Mouse (Mus musculus) heart, embryonic 14.5 days (tissue): Measurements from ENCODE around the gene Krtap6-1. TPM values are rescaled to one million over a fixed set of nuclear protein-coding genes. Genes with fewer than 3 reads are reported as not detected.
"Not testable (repeated sequence)": the region's sequence is repeated elsewhere in the genome, so short reads cannot be mapped to it uniquely, and the experiment has no call there.

Experiments
- ATAC-seq: fragments of 200-750 bp; cut with Nextera tagmentation; 2 replicates; pipeline ENCODE4 v1.8.0; 2017; ENCODE audit warnings: low read depth, moderate TSS enrichment; ENCODE audit not compliant: insufficient number of reproducible peaks, insufficient read depth, low FRiP score
- H3K27ac ChIP-seq, 2 experiments: fragments of 200-500 bp in 1 of 2; fragments of 300-500 bp in 1 of 2; sonication (generic) in 1 of 2; replicated peaks in 1 of 2; 2 replicates each; pipeline ENCODE4 v1.5.1; 2012 to 2014; ENCODE audit warnings: low read depth in 2 of 2, low read length in 2 of 2, control low read depth in 1 of 2, mild to moderate bottlenecking in 1 of 2, mixed read lengths in 1 of 2; ENCODE audit not compliant: control insufficient read depth in 1 of 2, insufficient read depth in 1 of 2
- H3K27me3 ChIP-seq: fragments of 300-500 bp; sonication (generic); 2 replicates; pipeline ENCODE4 v1.6.1; 2014; ENCODE audit warnings: mild to moderate bottlenecking, low read length, control low read depth; ENCODE audit not compliant: control insufficient read depth, insufficient read depth
- H3K36me3 ChIP-seq: fragments of 300-500 bp; sonication (generic); 2 replicates; pipeline ENCODE4 v1.6.1; 2014; ENCODE audit warnings: mild to moderate bottlenecking, control low read depth, low read length, mixed read lengths; ENCODE audit not compliant: control insufficient read depth, insufficient read depth
- H3K4me1 ChIP-seq, 2 experiments: fragments of 200-500 bp in 1 of 2; fragments of 300-500 bp in 1 of 2; sonication (generic) in 1 of 2; 2 replicates each; pipeline ENCODE4 v1.6.1; 2012 to 2014; ENCODE audit warnings: low read length in 2 of 2, control low read depth in 1 of 2, mixed read lengths in 1 of 2; ENCODE audit not compliant: control insufficient read depth in 2 of 2, insufficient read depth in 2 of 2
- H3K4me2 ChIP-seq: fragments of 300-500 bp; sonication (generic); 2 replicates; pipeline ENCODE4 v1.6.1; 2014; ENCODE audit warnings: mild to moderate bottlenecking, low read length
- H3K4me3 ChIP-seq, 2 experiments: fragments of 200-500 bp in 1 of 2; fragments of 300-500 bp in 1 of 2; sonication (generic) in 1 of 2; 2 replicates each; pipeline ENCODE4 v1.5.1; 2012 to 2014; ENCODE audit warnings: low read length in 2 of 2, mild to moderate bottlenecking in 2 of 2, control low read depth in 1 of 2, low read depth in 1 of 2, moderate library complexity in 1 of 2; ENCODE audit not compliant: control insufficient read depth in 1 of 2, insufficient read depth in 1 of 2
- H3K9ac ChIP-seq: fragments of 300-500 bp; sonication (generic); 2 replicates; pipeline ENCODE4 v1.6.1; 2014; ENCODE audit warnings: mild to moderate bottlenecking, low read length
- H3K9me3 ChIP-seq: fragments of 300-500 bp; sonication (generic); 2 replicates; pipeline ENCODE4 v1.6.1; 2016; ENCODE audit warnings: low read length, control low read depth; ENCODE audit not compliant: control insufficient read depth
- WGBS: fragments of 180-500 bp; shearing (Covaris S2); extraction: QIAGEN DNeasy Blood & Tissue Kit; methylation state at CpG from one replicate; pipeline ENCODE4 v1.1.7; 2014; 5-methylcytosine and 5-hydroxymethylcytosine counted together
- polyA plus RNA-seq: library from polyadenylated mRNA; unstranded; fragments of >200 nt; fragmentation: Nextera tagmentation; extraction: Ambion mirVana; gene quantifications from 2 replicates; pipeline ENCODE4 v1.2.1, GENCODE M21; 2014

Krtap6-1 gene
- polyA plus RNA-seq, result not detected in 2 replicates

DNA sequence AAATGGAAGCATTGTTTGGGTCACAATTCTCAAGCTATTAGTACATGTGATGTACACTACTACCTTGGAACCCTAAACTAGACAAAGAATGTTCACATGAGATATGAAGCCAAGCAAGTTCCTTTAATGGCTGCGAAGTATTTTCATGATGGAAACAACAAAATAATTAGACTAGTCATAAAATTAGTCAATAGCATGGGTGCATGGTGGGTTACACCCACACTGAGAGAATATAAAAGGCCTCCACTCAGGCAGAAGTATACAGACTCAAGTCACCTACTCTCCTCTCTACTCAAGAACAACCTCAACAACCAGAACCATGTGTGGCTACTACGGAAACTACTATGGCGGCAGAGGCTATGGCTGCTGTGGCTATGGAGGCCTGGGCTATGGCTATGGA, at the start of gene Krtap6-1:
Gene Krtap6-1, plus strand, starts transcription at position 301 of the 400 bp plus-strand sequence.
- not testable (repeated sequence) for H3K4me1 ChIP-seq, H3K27ac ChIP-seq, H3K9ac ChIP-seq, H3K27me3 ChIP-seq, H3K4me2 ChIP-seq, ATAC-seq, H3K36me3 ChIP-seq, H3K9me3 ChIP-seq, H3K4me3 ChIP-seq
- 86% methylated on average over 3 of the region's 3 CpGs for WGBS

DNA sequence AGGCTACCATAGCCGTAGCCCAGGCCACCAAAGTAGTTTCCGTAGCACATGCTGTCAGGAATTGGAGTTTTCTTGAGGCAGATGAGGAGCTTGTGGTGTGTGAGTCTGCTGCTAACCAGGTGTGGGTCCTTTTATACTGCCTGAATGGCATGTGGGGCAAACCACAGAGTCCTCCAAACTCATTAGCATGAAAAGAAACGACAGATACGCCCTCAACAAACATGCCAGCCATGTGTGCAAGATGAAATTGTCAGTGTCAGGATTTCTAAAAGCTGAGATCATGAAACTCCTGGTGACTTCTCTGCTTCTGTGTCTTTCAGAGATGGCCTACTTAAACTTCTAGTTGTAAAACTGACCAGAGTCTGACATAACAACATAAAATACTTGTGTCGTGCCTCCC, 20.8 kb upstream of the Krtap6-1 start, which contains the start of gene Krtap22-2:
Gene Krtap22-2, minus strand, starts transcription at position 101 of the 400 bp plus-strand sequence.
- Histone ChIP-seq H3K4me1 (no peaks in the 10 kb centered on the region), H3K4me3 (no peak within 1 kb of the TSS), H3K27ac (no peak within 1 kb of the TSS), H3K36me3 (no peaks in the 10 kb centered on the region), H3K4me2 (no peak within 1 kb of the TSS), H3K27me3 (no peaks in the 10 kb centered on the region), H3K9me3 (no peaks in the 10 kb centered on the region), H3K9ac (no peak within 1 kb of the TSS)
- no peak for ATAC-seq
- 68% methylated on average over 5 of the region's 5 CpGs for WGBS

DNA sequence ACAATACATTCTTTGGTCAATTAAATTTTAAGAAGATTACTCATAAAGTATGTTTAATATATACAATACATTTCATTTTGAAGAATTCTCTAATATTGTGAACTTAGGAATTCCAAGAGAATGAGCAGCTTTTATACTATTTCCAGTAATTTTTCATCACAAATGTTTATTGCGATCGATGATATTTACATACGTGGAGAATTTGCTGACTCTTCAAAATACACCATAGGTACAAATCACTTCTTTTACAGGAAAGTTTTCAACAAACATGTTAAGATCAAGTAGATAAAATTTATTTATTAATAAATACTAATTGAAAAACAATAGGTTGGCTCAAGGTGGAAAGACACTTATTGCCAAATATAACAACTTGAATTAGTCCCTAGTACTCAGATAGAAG, 17.5 kb upstream of the Krtap6-1 start:
- ATAC-seq, result no peak

DNA sequence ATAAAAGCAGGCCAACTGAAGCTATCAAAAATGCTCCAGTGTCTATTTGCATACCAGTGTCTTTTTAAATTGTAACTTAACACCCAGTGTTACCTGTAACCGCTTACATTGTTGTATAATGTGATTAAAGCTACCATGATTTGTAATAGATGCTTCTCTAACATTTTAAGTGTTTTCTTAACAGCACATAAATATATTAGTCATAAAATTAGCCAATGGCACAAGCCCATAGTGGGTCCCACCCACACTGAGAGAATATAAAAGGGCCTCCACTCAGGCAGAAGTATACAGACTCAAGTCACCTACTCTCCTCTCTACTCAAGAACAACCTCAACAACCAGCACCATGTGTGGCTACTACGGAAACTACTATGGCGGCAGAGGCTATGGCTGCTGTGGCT, 16.5 kb upstream of the Krtap6-1 start, which contains the start of gene Gm10229:
Gene Gm10229, plus strand, starts transcription at position 301 of the 400 bp plus-strand sequence.
- not testable (repeated sequence) for H3K9ac ChIP-seq, H3K4me1 ChIP-seq, H3K36me3 ChIP-seq, H3K9me3 ChIP-seq, H3K4me2 ChIP-seq, H3K4me3 ChIP-seq, ATAC-seq, H3K27me3 ChIP-seq, H3K27ac ChIP-seq
- 74% methylated on average over 1 of the region's 3 CpGs for WGBS

More for the DNA sequence above, 17.5 kb upstream of the Krtap6-1 start:
- WGBS, result 93% methylated on average over 3 of the region's 3 CpGs
- no peaks in the 10 kb centered on the region for H3K4me1 ChIP-seq
- H3K27me3 ChIP-seq, result no peaks in the 10 kb centered on the region
- H3K9me3 ChIP-seq, result no peaks in the 10 kb centered on the region
- H3K27ac ChIP-seq, result no peak overlapping the region
- H3K4me2 ChIP-seq, result no peak overlapping the region
- H3K36me3 ChIP-seq, result no peaks in the 10 kb centered on the region
- H3K9ac ChIP-seq, result no peak overlapping the region
- no peak overlapping the region for H3K4me3 ChIP-seq

DNA sequence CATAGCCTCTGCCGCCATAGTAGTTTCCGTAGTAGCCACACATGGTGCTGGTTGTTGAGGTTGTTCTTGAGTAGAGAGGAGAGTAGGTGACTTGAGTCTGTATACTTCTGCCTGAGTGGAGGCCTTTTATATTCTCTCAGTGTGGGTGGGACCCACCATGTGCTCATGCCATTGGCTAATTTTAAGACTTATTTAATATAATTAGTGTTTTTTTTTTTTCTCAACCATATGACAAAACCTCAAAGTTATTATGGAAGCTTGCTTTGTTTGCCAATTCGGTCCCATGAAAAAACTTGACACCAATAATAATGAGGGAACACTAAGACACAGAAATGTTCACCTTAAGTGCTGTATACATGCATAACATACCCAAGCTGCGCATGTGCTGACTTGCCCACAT, 9.9 kb downstream of the Krtap6-1 start, which contains the start of gene Gm10228:
Gene Gm10228, minus strand, starts transcription at position 101 of the 400 bp plus-strand sequence.
- H3K36me3 ChIP-seq, H3K4me2 ChIP-seq, ATAC-seq, H3K9ac ChIP-seq, H3K4me1 ChIP-seq, H3K27me3 ChIP-seq, H3K9me3 ChIP-seq, H3K27ac ChIP-seq, H3K4me3 ChIP-seq: not testable (repeated sequence)
- WGBS, result 68% methylated on average over 2 of the region's 4 CpGs

DNA sequence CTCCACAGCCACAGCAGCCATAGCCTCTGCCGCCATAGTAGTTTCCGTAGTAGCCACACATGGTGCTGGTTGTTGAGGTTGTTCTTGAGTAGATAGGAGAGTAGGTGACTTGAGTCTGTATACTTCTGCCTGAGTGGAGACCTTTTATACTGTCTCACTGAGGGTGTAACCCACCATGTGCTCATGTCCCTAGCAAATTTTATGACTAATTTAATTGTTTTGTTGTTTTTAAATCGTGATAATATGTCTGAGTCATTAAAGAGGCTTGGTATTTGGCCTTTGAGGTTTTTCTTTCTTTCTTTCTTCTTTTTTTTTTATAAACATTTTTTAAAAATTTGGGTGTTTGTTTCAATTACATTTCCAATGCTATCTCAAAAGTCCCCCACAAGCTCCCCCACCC, 16.3 kb downstream of the Krtap6-1 start, which contains the start of gene Krtap6-5:
Gene Krtap6-5, minus strand, starts transcription at position 101 of the 400 bp plus-strand sequence.
- Histone ChIP-seq H3K9ac (no peak within 1 kb of the TSS), H3K27me3 (no peaks in the 10 kb centered on the region), H3K36me3 (no peaks in the 10 kb centered on the region), H3K4me3 (no peak within 1 kb of the TSS), H3K9me3 (no peaks in the 10 kb centered on the region), H3K4me1 (no peaks in the 10 kb centered on the region), H3K27ac (no peak within 1 kb of the TSS), H3K4me2 (no peak within 1 kb of the TSS)
- ATAC-seq, result no peak
- WGBS, result 77% methylated on average over 3 of the region's 3 CpGs

DNA sequence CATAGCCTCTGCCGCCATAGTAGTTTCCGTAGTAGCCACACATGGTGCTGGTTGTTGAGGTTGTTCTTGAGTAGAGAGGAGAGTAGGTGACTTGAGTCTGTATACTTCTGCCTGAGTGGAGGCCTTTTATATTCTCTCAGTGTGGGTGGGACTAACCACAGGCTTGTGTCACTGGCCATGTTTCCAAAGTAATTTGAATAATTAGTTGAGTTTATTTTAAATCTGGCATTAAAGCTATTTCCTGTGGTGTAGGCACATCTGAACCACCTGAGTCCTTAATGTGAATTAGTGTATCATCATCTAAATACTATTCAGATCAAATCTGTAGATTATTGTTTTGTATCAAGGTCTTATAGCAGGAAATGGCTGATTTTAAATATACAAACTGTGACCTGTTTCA, 32.4 kb downstream of the Krtap6-1 start, which contains the start of gene 1110025L11Rik:
Gene 1110025L11Rik, minus strand, starts transcription at position 101 of the 400 bp plus-strand sequence.
- H3K27me3 ChIP-seq, ATAC-seq, H3K4me1 ChIP-seq, H3K27ac ChIP-seq, H3K36me3 ChIP-seq, H3K9me3 ChIP-seq, H3K4me3 ChIP-seq, H3K9ac ChIP-seq, H3K4me2 ChIP-seq: not testable (repeated sequence)
- WGBS, result no CpG with 5 or more reads among the region's 2 CpGs

DNA sequence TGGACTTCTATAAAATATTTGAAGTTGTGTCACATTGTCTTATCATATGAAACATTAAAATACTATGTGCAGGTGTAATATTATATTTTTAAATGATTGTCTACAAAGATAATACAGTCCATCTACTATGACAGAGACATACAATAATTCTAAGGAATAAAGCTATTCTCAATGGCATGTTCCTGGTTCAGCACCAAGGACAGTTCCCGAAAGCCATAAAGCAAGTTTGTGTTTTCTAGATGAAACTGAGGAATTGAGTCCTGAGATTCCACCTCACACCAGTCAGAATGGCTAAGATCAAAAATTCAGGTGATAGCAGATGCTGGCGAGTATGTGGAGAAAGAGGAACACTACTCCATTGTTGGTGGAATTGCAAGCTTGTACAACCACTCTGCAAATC, 39.5 kb downstream of the Krtap6-1 start:
- H3K9ac ChIP-seq, H3K9me3 ChIP-seq, H3K36me3 ChIP-seq, H3K4me3 ChIP-seq, ATAC-seq, H3K4me2 ChIP-seq, H3K27me3 ChIP-seq, H3K4me1 ChIP-seq, H3K27ac ChIP-seq: not testable (repeated sequence)
- 55% methylated on average over 2 of the region's 2 CpGs for WGBS
